Mouse (Mus musculus): Measurements from ENCODE around the gene Sipa1l1.

The Sipa1l1 gene

GRCm38 (mm10) chr12:82208611-82209010 lies 39.5 kb downstream of the Sipa1l1 start:
- DNase-seq (ENCODE audit: low spot score in 2 of 2) = no peak

GRCm38 (mm10) chr12:82209753-82210152 lies 40.6 kb downstream of the Sipa1l1 start:
- DNase-seq (ENCODE audit: low spot score in 2 of 2) = no peak

- DNase-seq (ENCODE audit: low spot score in 2 of 2) = no peak
These were observed 43.9 kb downstream of the Sipa1l1 start for GRCm38 (mm10) chr12:82213056-82213455.

- no peak for DNase-seq (ENCODE audit: low spot score in 2 of 2)
These were observed 45.8 kb downstream of the Sipa1l1 start for GRCm38 (mm10) chr12:82214916-82215315.

GRCm38 (mm10) chr12:82216801-82217553 lies 47.9 kb downstream of the Sipa1l1 start:
- DNase-seq (ENCODE audit: low spot score in 2 of 2) = no peak

GRCm38 (mm10) chr12:82218201-82218600 lies 49.1 kb downstream of the Sipa1l1 start:
- no peak for DNase-seq (ENCODE audit: low spot score in 2 of 2)

GRCm38 (mm10) chr12:82220367-82221089 lies 51.4 kb downstream of the Sipa1l1 start:
- DNase-seq (ENCODE audit: low spot score in 2 of 2) = no peak

GRCm38 (mm10) chr12:82223126-82223815 lies 54.2 kb downstream of the Sipa1l1 start:
- no peak for DNase-seq (ENCODE audit: low spot score in 2 of 2)

GRCm38 (mm10) chr12:82224848-82225247 lies 55.7 kb downstream of the Sipa1l1 start:
- no peak for DNase-seq (ENCODE audit: low spot score in 2 of 2)

GRCm38 (mm10) chr12:82225278-82225677 lies 56.2 kb downstream of the Sipa1l1 start:
- DNase-seq (ENCODE audit: low spot score in 2 of 2) = no peak

- peak in 1 of 2 experiments; percentile 25 for DNase-seq (ENCODE audit: low spot score in 2 of 2)
These were observed 56.7 kb downstream of the Sipa1l1 start for GRCm38 (mm10) chr12:82225751-82226228.

- no peak for DNase-seq (ENCODE audit: low spot score in 2 of 2)
These were observed 57.4 kb downstream of the Sipa1l1 start for GRCm38 (mm10) chr12:82226311-82227066.

- no peak for DNase-seq (ENCODE audit: low spot score in 2 of 2)
These were observed 61.0 kb downstream of the Sipa1l1 start for GRCm38 (mm10) chr12:82230127-82230526.

- DNase-seq (ENCODE audit: low spot score in 2 of 2) = peak; percentile 47 to 60
These were observed 62.1 kb downstream of the Sipa1l1 start for GRCm38 (mm10) chr12:82231191-82231590.

- DNase-seq (ENCODE audit: low spot score in 2 of 2) = no peak
These were observed 64.1 kb downstream of the Sipa1l1 start for GRCm38 (mm10) chr12:82233177-82233576.

- DNase-seq (ENCODE audit: low spot score in 2 of 2) = no peak
These were observed 65.5 kb downstream of the Sipa1l1 start for GRCm38 (mm10) chr12:82234463-82235223.

GRCm38 (mm10) chr12:82237095-82237494 lies 68.0 kb downstream of the Sipa1l1 start:
- no peak for DNase-seq (ENCODE audit: low spot score in 2 of 2)

- DNase-seq (ENCODE audit: low spot score in 2 of 2) = no peak
These were observed 68.8 kb downstream of the Sipa1l1 start for GRCm38 (mm10) chr12:82237946-82238345.

GRCm38 (mm10) chr12:82240674-82241073 lies 71.6 kb downstream of the Sipa1l1 start:
- no peak for DNase-seq (ENCODE audit: low spot score in 2 of 2)

- DNase-seq (ENCODE audit: low spot score in 2 of 2) = no peak
These were observed 76.1 kb downstream of the Sipa1l1 start for GRCm38 (mm10) chr12:82245219-82245618.

- DNase-seq (ENCODE audit: low spot score in 2 of 2) = no peak
These were observed 77.3 kb downstream of the Sipa1l1 start for GRCm38 (mm10) chr12:82246422-82246821.
